Mouse (Mus musculus) CH12.LX (cell line): Measurements from ENCODE around the gene Adamts10. TPM values are rescaled to one million over a fixed set of nuclear protein-coding genes. Genes with fewer than 3 reads are reported as not detected.
A peak's percentile ranks its signal among the peaks of the same experiment; 100 is the strongest.

Experiments used
- DNase-seq: peaks from one replicate; pipeline ENCODE4 v3.0.0-alpha.2; 2013; ENCODE audit errors: extremely low read depth
- H3K27ac ChIP-seq: 2 replicates; pipeline ENCODE4 v1.5.1; 2012; ENCODE audit warnings: low read depth, mild to moderate bottlenecking, control low read depth, moderate library complexity; ENCODE audit not compliant: insufficient read depth
- H3K27me3 ChIP-seq: replicated peaks from 2 replicates; pipeline ENCODE3; 2012; ENCODE audit warnings: inconsistent platforms
- H3K36me3 ChIP-seq, 2 experiments: replicated peaks in 1 of 2; 2 replicates each; pipeline versions ENCODE3 to v1.6.1; 2012; ENCODE audit warnings: inconsistent platforms in 1 of 2, low read length in 1 of 2, mild to moderate bottlenecking in 1 of 2, mixed read lengths in 1 of 2, moderate library complexity in 1 of 2; ENCODE audit not compliant: control insufficient read depth in 1 of 2, insufficient read depth in 1 of 2
- H3K4me1 ChIP-seq, 2 experiments: 2 replicates each; pipeline ENCODE4 v1.6.1; 2012; ENCODE audit warnings: inconsistent platforms in 1 of 2, moderate library complexity in 1 of 2; ENCODE audit not compliant: insufficient read depth in 2 of 2, control insufficient read depth in 1 of 2
- H3K4me2 ChIP-seq: 2 replicates; pipeline ENCODE4 v1.6.1; 2012; ENCODE audit warnings: low read depth, mild to moderate bottlenecking, control low read depth; ENCODE audit not compliant: poor library complexity, insufficient read depth, severe bottlenecking
- H3K4me3 ChIP-seq, 3 experiments: fragments of 150-350 bp in 1 of 3; sonication (generic) in 1 of 3; replicated peaks in 1 of 3; 2 replicates each; pipeline versions ENCODE3 to v1.5.1; 2011 to 2012; ENCODE audit warnings: low read depth in 2 of 3, low read length in 2 of 3, mild to moderate bottlenecking in 2 of 3, moderate library complexity in 2 of 3, control low read depth in 1 of 3, improper control_type of control experiment in 1 of 3, inconsistent platforms in 1 of 3, mixed read lengths in 1 of 3; ENCODE audit not compliant: poor library complexity in 1 of 3
- H3K79me2 ChIP-seq: replicated peaks from 2 replicates; pipeline ENCODE4 v1.6.1; 2012; ENCODE audit warnings: mild to moderate bottlenecking, moderate library complexity; ENCODE audit not compliant: control insufficient read depth, poor library complexity, insufficient read depth, severe bottlenecking; ENCODE audit errors: extremely low read depth
- H3K9ac ChIP-seq: 2 replicates; pipeline ENCODE4 v1.6.1; 2012; ENCODE audit warnings: low read depth, mild to moderate bottlenecking, control low read depth, moderate library complexity; ENCODE audit not compliant: insufficient read depth
- H3K9me3 ChIP-seq: replicated peaks from 2 replicates; pipeline ENCODE3; 2012; ENCODE audit warnings: low read length, inconsistent platforms, mixed read lengths
- CTCF ChIP-seq, 2 experiments: IDR thresholded peaks in 1 of 2; conservative IDR thresholded peaks in 1 of 2; 2 replicates each; pipeline ENCODE4 v1.5.1; 2011 to 2012; ENCODE audit warnings: low read depth in 2 of 2, low read length in 2 of 2, improper control_type of control experiment in 1 of 2, inconsistent platforms in 1 of 2, mild to moderate bottlenecking in 1 of 2, moderate library complexity in 1 of 2
- ELF1 ChIP-seq: IDR thresholded peaks from 2 replicates; pipeline ENCODE4 v1.6.1; 2014; ENCODE audit warnings: low read depth, mild to moderate bottlenecking, inconsistent platforms, low read length, improper control_type of control experiment
- ETS1 ChIP-seq: conservative IDR thresholded peaks from 2 replicates; pipeline ENCODE4 v1.6.1; 2012; ENCODE audit warnings: low read depth, mild to moderate bottlenecking, inconsistent platforms, low read length, improper control_type of control experiment, moderate library complexity
- GABPA ChIP-seq: IDR thresholded peaks from 2 replicates; pipeline ENCODE4 v1.6.1; 2012; ENCODE audit warnings: low read depth, low read length, improper control_type of control experiment, inconsistent platforms; ENCODE audit not compliant: insufficient replicate concordance
- HCFC1 ChIP-seq: IDR thresholded peaks from 2 replicates; pipeline ENCODE4 v1.6.1; 2012; ENCODE audit warnings: low read depth, mild to moderate bottlenecking, inconsistent platforms, low read length, improper control_type of control experiment
- MAFK ChIP-seq: IDR thresholded peaks from 2 replicates; pipeline ENCODE4 v1.6.1; 2011; ENCODE audit warnings: low read length, improper control_type of control experiment; ENCODE audit not compliant: insufficient replicate concordance
- MAX ChIP-seq: IDR thresholded peaks from 2 replicates; pipeline ENCODE4 v1.6.1; 2011; ENCODE audit warnings: low read length, improper control_type of control experiment
- MAZ ChIP-seq: IDR thresholded peaks from 2 replicates; pipeline ENCODE4 v1.6.1; 2012; ENCODE audit warnings: low read depth, mild to moderate bottlenecking, inconsistent platforms, low read length, improper control_type of control experiment, moderate library complexity
- MEF2A ChIP-seq: IDR thresholded peaks from 2 replicates; pipeline ENCODE4 v1.6.1; 2014; ENCODE audit warnings: low read depth, mild to moderate bottlenecking, inconsistent platforms, low read length, improper control_type of control experiment, borderline replicate concordance
- MXI1 ChIP-seq: IDR thresholded peaks from 2 replicates; pipeline ENCODE4 v1.6.1; 2011; ENCODE audit warnings: mild to moderate bottlenecking, low read depth, low read length, improper control_type of control experiment
- PAX5 ChIP-seq: IDR thresholded peaks from 2 replicates; pipeline ENCODE4 v1.6.1; 2012; ENCODE audit warnings: low read length, inconsistent platforms, mixed read lengths
- RAD21 ChIP-seq: IDR thresholded peaks from 2 replicates; pipeline ENCODE4 v1.6.1; 2011; ENCODE audit warnings: low read depth, mild to moderate bottlenecking, low read length, improper control_type of control experiment, moderate library complexity
- RCOR1 ChIP-seq: conservative IDR thresholded peaks from 2 replicates; pipeline ENCODE4 v1.6.1; 2012; ENCODE audit warnings: low read depth, mild to moderate bottlenecking, inconsistent platforms, low read length, improper control_type of control experiment
- SIN3A ChIP-seq: IDR thresholded peaks from 2 replicates; pipeline ENCODE4 v1.6.1; 2012; ENCODE audit warnings: low read length, improper control_type of control experiment, inconsistent platforms
- SMC3 ChIP-seq: IDR thresholded peaks from 2 replicates; pipeline ENCODE4 v1.6.1; 2011; ENCODE audit warnings: low read depth, low read length, improper control_type of control experiment
- TBP ChIP-seq: conservative IDR thresholded peaks from 2 replicates; pipeline ENCODE4 v1.6.1; 2011; ENCODE audit warnings: low read depth, low read length, improper control_type of control experiment
- UBTF ChIP-seq: IDR thresholded peaks from 2 replicates; pipeline ENCODE4 v1.6.1; 2012; ENCODE audit warnings: low read depth, mild to moderate bottlenecking, inconsistent platforms, low read length, improper control_type of control experiment, moderate library complexity
- USF1 ChIP-seq: IDR thresholded peaks from 2 replicates; pipeline ENCODE4 v1.6.1; 2014; ENCODE audit warnings: low read depth, mild to moderate bottlenecking, inconsistent platforms, low read length, improper control_type of control experiment
- USF2 ChIP-seq: conservative IDR thresholded peaks from 2 replicates; pipeline ENCODE4 v1.6.1; 2011; ENCODE audit warnings: low read depth, low read length, improper control_type of control experiment
- ZC3H11A ChIP-seq: IDR thresholded peaks from 2 replicates; pipeline ENCODE4 v1.6.1; 2012; ENCODE audit warnings: low read depth, mild to moderate bottlenecking, inconsistent platforms, low read length, improper control_type of control experiment
- ZKSCAN1 ChIP-seq: IDR thresholded peaks from 2 replicates; pipeline ENCODE4 v1.6.1; 2012; ENCODE audit warnings: low read depth, inconsistent platforms, low read length, improper control_type of control experiment, borderline replicate concordance
- ZNF384 ChIP-seq: IDR thresholded peaks from 2 replicates; pipeline ENCODE4 v1.6.1; 2012; ENCODE audit warnings: low read depth, low read length, improper control_type of control experiment, inconsistent platforms
- dilution Hi-C: fragments of 300-500 bp; cut with MboI; formaldehyde crosslinking; loops from 2 replicates; pipeline ENCODE4 v1.14.3; 2020; ENCODE audit warnings: low sequenced_read_pairs; ENCODE audit not compliant: extremely low pct_unique_long_range_greater_than_20kb, extremely low pct_ligation_motif_present
- in situ Hi-C: fragments of 300-500 bp; cut with MboI; formaldehyde crosslinking; loops from 3 replicates; pipeline ENCODE4 v1.14.3; 2019; ENCODE audit warnings: low sequenced_read_pairs, low pct_ligation_motif_present, low pct_unique_long_range_greater_than_20kb, mixed read lengths
- polyA plus RNA-seq: library from polyadenylated mRNA; unstranded; fragments of >175 nt; gene quantifications from 2 replicates; pipeline ENCODE4 v1.2.1, GENCODE M21; 2012; ENCODE audit warnings: low read depth; ENCODE audit not compliant: insufficient read length
- total RNA-seq, 2 experiments: library from RNA; depleted of rRNA; stranded (reverse); fragments of 300-350 nt in 1 of 2; fragments of >200 nt in 1 of 2; gene quantifications; 2 replicates each; pipeline ENCODE4 v1.2.3; 2012 to 2014

The Adamts10 gene
- total and polyA plus RNA-seq, 3 experiments = 6.2 to 16.7 (median 12.1) TPM

DNA sequence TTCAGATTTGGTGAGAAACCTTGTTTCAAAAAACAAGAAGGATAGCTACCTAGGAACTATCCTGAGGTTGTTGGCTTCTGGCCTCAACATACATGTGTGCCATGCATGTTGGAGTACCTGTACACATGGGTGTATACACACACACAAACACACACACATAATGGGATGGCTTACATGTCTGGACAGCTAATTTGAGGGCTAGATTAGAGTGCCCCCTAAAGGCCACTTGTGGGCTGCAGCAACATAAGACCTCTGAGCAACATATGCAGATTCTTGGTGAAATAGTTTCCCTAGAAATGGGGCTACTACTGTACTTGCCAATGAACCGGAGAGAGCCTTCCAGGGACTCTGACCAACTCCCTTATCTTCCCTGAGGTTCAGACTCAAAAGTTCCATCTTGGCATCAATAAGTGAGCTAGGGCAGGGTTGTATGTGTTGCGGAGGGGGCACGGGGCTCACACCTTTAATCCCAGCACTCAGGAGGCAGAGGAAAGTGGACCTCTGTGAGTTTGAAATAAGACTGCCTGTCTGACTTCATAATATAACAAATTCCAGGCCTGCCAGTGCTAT is 15.2 kb downstream of the Adamts10 start:
- dilution Hi-C loops = no loop called here
- Histone ChIP-seq H3K4me2 (no peak overlapping the region), H3K36me3 (peaks cover 16 to 69% of the 10 kb centered on the region in 2 experiments), H3K4me3 (no peak overlapping the region), H3K4me1 (no peaks in the 10 kb centered on the region), H3K79me2 (no peaks in the 10 kb centered on the region), H3K9ac (no peak overlapping the region), H3K27me3 (no peaks in the 10 kb centered on the region), H3K27ac (no peak overlapping the region), H3K9me3 (no peaks in the 10 kb centered on the region)
- peak; percentile 65 for DNase-seq
- no peak for TF ChIP-seq MEF2A
- TF ChIP-seq HCFC1 = no peak
- no peak for TF ChIP-seq ELF1
- TF ChIP-seq ZKSCAN1 = no peak
- TF ChIP-seq ZNF384 = no peak
- no peak for TF ChIP-seq MAX
- TF ChIP-seq USF2 = no peak
- TF ChIP-seq USF1 = no peak
- peak; percentile 78 for TF ChIP-seq RAD21
- TF ChIP-seq ZC3H11A = no peak
- TF ChIP-seq MAFK = no peak
- no peak for TF ChIP-seq GABPA
- TF ChIP-seq TBP = no peak
- no peak for TF ChIP-seq ETS1
- TF ChIP-seq SMC3 = peak; percentile 71
- no peak for TF ChIP-seq RCOR1
- no peak for TF ChIP-seq PAX5
- TF ChIP-seq SIN3A = no peak
- peak; percentile 84 to 88 for TF ChIP-seq CTCF (conservative IDR thresholded peaks at IDR 0.05 in 1 of 2, IDR thresholded peaks at IDR 0.05 in 1 of 2; ENCODE audit: low read depth in 2 of 2, low read length in 2 of 2)
- TF ChIP-seq UBTF = no peak
- no peak for TF ChIP-seq MXI1
- in situ Hi-C loops = loop anchor here (5.0 kb wide), 1 partner anchor 102 kb away; no protein-coding TSS in a partner anchor

DNA sequence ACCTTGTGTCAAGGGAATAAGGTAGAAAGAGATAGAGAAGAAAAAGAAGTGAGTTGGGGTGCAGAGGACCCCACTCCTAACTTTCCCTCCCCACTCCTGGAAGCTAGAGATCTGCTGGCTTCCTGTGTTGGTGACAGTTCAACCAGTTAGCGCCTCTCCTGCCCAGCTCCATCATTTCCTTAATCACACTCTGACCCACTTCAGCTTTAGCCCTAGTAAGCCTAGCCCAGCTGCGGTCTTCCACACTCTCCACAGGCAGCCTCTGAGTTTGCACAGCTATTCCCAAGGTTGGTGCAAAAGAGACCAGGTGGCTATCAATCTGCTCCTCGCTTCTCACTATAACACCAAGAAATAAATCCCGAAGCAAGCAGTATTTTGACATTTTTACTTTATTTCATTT is 15.9 kb downstream of the Adamts10 start:
- in situ Hi-C loops = loop anchor here (5.0 kb wide), 1 partner anchor 103 kb away; no protein-coding TSS in a partner anchor
- Histone ChIP-seq H3K9ac (no peak overlapping the region), H3K27me3 (no peaks in the 10 kb centered on the region), H3K4me1 (no peaks in the 10 kb centered on the region), H3K36me3 (peaks cover 16 to 70% of the 10 kb centered on the region in 2 experiments), H3K9me3 (no peaks in the 10 kb centered on the region), H3K4me3 (no peak overlapping the region), H3K4me2 (no peak overlapping the region), H3K79me2 (no peaks in the 10 kb centered on the region), H3K27ac (no peak overlapping the region)
- TF ChIP-seq ZNF384 (no peak), MAZ (no peak), USF1 (no peak), ZKSCAN1 (no peak), MAX (no peak)
- DNase-seq = no peak
- dilution Hi-C loops = no loop called here
